Mouse (Mus musculus): Measurements from ENCODE around the gene Cadps. TPM values are rescaled to one million over a fixed set of nuclear protein-coding genes. Genes with fewer than 3 reads are reported as not detected.
A peak's percentile ranks its signal among the peaks of the same experiment; 100 is the strongest.

Cadps gene
- polyA plus RNA-seq, 1 experiment from 2014 or later = 2.3 TPM

DNA sequence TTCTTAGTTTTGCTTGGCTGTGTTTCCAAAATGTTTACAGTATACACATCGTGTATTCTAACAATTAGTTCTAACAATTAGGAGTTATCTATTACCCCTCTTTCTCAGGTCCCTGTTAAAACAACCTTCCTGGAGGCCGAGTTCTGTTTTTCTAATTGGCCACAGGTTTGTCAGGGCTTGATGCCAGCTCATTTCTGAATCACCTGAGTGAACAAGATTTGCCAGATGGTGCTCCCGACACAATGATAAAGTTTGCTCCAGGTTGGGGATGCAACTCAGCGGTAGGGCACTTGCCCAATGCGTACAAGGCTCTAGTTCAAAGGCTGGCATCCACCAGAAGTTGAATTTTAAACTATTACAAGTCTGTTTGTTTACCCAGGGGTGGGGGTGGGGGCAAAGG, 417.7 kb downstream of the Cadps start:
- no peak for ATAC-seq (ENCODE audit: insufficient read depth, low FRiP score)
- Histone ChIP-seq H3K27me3 (ENCODE audit: control insufficient read depth, insufficient read depth, low read length) (no peaks in the 10 kb centered on the region), H3K4me1 (ENCODE audit: control insufficient read depth, insufficient read depth, low read length) (no peaks in the 10 kb centered on the region), H3K9ac (ENCODE audit: low read length) (no peak overlapping the region), H3K4me3 (replicated peaks; ENCODE audit: low read length) (no peak overlapping the region), H3K4me2 (ENCODE audit: low read depth, low read length) (no peak overlapping the region), H3K27ac (ENCODE audit: low read length) (no peak overlapping the region), H3K36me3 (ENCODE audit: control insufficient read depth, insufficient read depth, low read length) (no peaks in the 10 kb centered on the region), H3K9me3 (replicated peaks; ENCODE audit: control insufficient read depth, low read length) (no peaks in the 10 kb centered on the region)
- 55% methylated on average over 5 of the region's 5 CpGs for WGBS

DNA sequence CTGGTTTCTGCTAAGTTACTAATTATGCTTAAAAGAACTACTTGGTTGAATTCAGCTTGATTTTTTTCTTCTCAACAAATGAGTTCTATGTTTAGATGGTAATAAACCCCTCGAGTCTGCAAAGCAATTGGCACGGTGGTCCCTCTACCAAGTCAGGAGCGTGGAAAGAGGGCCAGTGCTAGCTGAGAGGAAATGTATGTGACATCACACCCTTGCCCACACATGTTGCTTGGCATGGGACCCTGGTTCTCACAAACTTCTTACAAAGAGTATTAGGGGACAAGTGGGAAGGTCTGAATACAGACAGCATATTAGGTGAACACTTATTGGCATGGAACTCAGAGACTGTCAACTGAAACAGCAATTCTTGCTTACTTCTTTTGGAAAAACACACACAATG, 418.2 kb downstream of the Cadps start:
- no peaks in the 10 kb centered on the region for H3K36me3 ChIP-seq (ENCODE audit: control insufficient read depth, insufficient read depth, low read length)
- 84% methylated on average over 3 of the region's 3 CpGs for WGBS
- H3K4me1 ChIP-seq (ENCODE audit: control insufficient read depth, insufficient read depth, low read length) = no peaks in the 10 kb centered on the region
- H3K4me2 ChIP-seq (ENCODE audit: low read depth, low read length) = no peak overlapping the region
- no peaks in the 10 kb centered on the region for H3K27me3 ChIP-seq (ENCODE audit: control insufficient read depth, insufficient read depth, low read length)
- no peak for ATAC-seq (ENCODE audit: insufficient read depth, low FRiP score)
- no peaks in the 10 kb centered on the region for H3K9me3 ChIP-seq (replicated peaks; ENCODE audit: control insufficient read depth, low read length)
- H3K9ac ChIP-seq (ENCODE audit: low read length) = no peak overlapping the region
- no peak overlapping the region for H3K27ac ChIP-seq (ENCODE audit: low read length)
- H3K4me3 ChIP-seq (replicated peaks; ENCODE audit: low read length) = no peak overlapping the region

DNA sequence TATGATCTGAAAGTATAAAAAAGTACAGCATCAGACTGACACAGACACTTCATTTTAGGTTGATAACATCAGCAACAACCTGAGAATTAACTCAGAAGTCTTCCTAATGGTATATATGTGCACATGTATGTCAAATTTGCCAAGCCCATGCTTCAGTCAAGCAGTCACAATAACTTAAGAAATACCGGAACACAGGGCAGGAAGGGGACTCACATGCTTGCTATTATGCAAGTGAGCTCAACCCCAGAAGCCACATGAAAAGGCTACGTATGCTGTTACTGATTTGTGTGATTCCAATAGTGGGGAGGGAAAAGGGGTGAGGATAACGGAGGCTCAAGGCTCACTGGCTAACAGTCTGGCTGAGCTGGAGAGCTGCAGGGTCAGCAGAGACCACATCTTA, 418.8 kb downstream of the Cadps start:
- Histone ChIP-seq H3K4me2 (ENCODE audit: low read depth, low read length) (no peak overlapping the region), H3K27me3 (ENCODE audit: control insufficient read depth, insufficient read depth, low read length) (no peaks in the 10 kb centered on the region), H3K4me1 (ENCODE audit: control insufficient read depth, insufficient read depth, low read length) (no peaks in the 10 kb centered on the region), H3K4me3 (replicated peaks; ENCODE audit: low read length) (no peak overlapping the region), H3K9me3 (replicated peaks; ENCODE audit: control insufficient read depth, low read length) (no peaks in the 10 kb centered on the region), H3K27ac (ENCODE audit: low read length) (no peak overlapping the region), H3K36me3 (ENCODE audit: control insufficient read depth, insufficient read depth, low read length) (no peaks in the 10 kb centered on the region), H3K9ac (ENCODE audit: low read length) (no peak overlapping the region)
- WGBS = 71% methylated on average over 3 of the region's 3 CpGs
- ATAC-seq (ENCODE audit: insufficient read depth, low FRiP score) = no peak

DNA sequence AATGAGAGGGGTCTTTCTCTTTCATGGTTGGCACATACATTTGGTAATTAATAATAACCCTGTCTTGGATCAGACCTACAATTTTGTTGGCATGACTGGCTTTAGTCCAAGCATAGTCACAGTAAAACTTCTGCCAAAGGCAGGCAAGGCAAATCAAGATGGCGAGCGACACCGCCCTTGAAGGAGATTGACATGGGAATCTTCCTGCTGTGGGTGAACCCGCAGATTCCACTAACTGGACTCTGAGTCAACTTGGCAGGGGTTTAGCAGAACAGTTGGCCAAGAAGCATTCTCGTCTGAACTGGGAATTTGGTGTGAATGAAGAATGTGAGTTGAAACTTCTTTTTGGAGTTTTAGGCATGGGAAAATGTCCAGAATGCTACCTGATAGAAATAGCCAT, 422.8 kb downstream of the Cadps start:
- Histone ChIP-seq H3K4me1 (ENCODE audit: control insufficient read depth, insufficient read depth, low read length) (no peaks in the 10 kb centered on the region), H3K27ac (ENCODE audit: low read length) (no peak overlapping the region), H3K9me3 (replicated peaks; ENCODE audit: control insufficient read depth, low read length) (no peaks in the 10 kb centered on the region), H3K36me3 (ENCODE audit: control insufficient read depth, insufficient read depth, low read length) (no peaks in the 10 kb centered on the region), H3K27me3 (ENCODE audit: control insufficient read depth, insufficient read depth, low read length) (no peaks in the 10 kb centered on the region), H3K4me2 (ENCODE audit: low read depth, low read length) (no peak overlapping the region), H3K4me3 (replicated peaks; ENCODE audit: low read length) (no peak overlapping the region), H3K9ac (ENCODE audit: low read length) (no peak overlapping the region)
- no peak for ATAC-seq (ENCODE audit: insufficient read depth, low FRiP score)
- WGBS = 88% methylated on average over 5 of the region's 5 CpGs

DNA sequence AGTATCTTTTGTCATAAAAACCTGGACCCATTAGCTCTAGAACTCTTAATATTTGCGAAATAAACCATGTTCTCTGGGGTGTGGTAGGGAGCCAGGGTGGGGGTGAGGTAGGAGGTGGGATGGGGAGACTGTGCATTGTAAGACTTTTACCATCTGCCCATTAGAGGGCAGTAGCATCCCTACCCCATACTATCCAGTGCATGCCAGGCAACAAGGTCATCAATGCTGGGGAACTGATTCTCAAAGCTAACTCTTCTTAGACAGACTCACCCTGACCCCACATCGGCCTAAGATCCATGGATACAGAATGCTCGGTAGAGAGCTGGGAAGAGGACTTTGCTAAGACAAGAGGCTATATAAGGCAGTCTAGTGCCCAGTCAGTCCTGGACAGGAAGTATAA, 425.3 kb downstream of the Cadps start:
- H3K27me3 ChIP-seq (ENCODE audit: control insufficient read depth, insufficient read depth, low read length) = no peaks in the 10 kb centered on the region
- no peak overlapping the region for H3K9ac ChIP-seq (ENCODE audit: low read length)
- H3K27ac ChIP-seq (ENCODE audit: low read length) = no peak overlapping the region
- H3K4me3 ChIP-seq (replicated peaks; ENCODE audit: low read length) = no peak overlapping the region
- no peak overlapping the region for H3K4me2 ChIP-seq (ENCODE audit: low read depth, low read length)
- H3K9me3 ChIP-seq (replicated peaks; ENCODE audit: control insufficient read depth, low read length) = no peaks in the 10 kb centered on the region
- ATAC-seq (ENCODE audit: insufficient read depth, low FRiP score) = no peak
- WGBS = 81% methylated on average over 3 of the region's 3 CpGs
- H3K4me1 ChIP-seq (ENCODE audit: control insufficient read depth, insufficient read depth, low read length) = no peaks in the 10 kb centered on the region
- no peaks in the 10 kb centered on the region for H3K36me3 ChIP-seq (ENCODE audit: control insufficient read depth, insufficient read depth, low read length)

DNA sequence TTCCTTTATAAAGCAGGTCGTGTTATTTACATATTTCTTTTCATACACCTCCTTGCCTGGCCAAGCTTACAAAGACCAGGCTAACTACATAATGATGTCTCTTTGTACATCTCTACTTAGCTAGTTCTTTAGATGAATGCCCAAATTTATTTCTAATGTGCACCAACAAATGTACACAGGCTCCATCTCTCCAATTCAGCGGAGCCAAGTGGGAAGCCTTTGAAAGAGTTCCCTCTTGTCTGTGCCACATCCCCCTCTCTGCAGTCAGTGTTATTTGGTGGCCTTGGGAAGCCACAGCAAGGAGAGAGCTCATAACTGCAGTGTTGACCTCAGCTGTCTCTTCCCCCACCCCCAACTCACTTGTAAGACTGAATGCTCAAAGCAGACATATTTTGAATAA, 428.6 kb downstream of the Cadps start:
- 59% methylated on average over 2 of the region's 2 CpGs for WGBS
- H3K9ac ChIP-seq (ENCODE audit: low read length) = no peak overlapping the region
- no peaks in the 10 kb centered on the region for H3K27me3 ChIP-seq (ENCODE audit: control insufficient read depth, insufficient read depth, low read length)
- no peak overlapping the region for H3K27ac ChIP-seq (ENCODE audit: low read length)
- H3K4me2 ChIP-seq (ENCODE audit: low read depth, low read length) = no peak overlapping the region
- no peaks in the 10 kb centered on the region for H3K4me1 ChIP-seq (ENCODE audit: control insufficient read depth, insufficient read depth, low read length)
- no peaks in the 10 kb centered on the region for H3K36me3 ChIP-seq (ENCODE audit: control insufficient read depth, insufficient read depth, low read length)
- no peak overlapping the region for H3K4me3 ChIP-seq (replicated peaks; ENCODE audit: low read length)
- H3K9me3 ChIP-seq (replicated peaks; ENCODE audit: control insufficient read depth, low read length) = no peaks in the 10 kb centered on the region
- no peak for ATAC-seq (ENCODE audit: insufficient read depth, low FRiP score)

DNA sequence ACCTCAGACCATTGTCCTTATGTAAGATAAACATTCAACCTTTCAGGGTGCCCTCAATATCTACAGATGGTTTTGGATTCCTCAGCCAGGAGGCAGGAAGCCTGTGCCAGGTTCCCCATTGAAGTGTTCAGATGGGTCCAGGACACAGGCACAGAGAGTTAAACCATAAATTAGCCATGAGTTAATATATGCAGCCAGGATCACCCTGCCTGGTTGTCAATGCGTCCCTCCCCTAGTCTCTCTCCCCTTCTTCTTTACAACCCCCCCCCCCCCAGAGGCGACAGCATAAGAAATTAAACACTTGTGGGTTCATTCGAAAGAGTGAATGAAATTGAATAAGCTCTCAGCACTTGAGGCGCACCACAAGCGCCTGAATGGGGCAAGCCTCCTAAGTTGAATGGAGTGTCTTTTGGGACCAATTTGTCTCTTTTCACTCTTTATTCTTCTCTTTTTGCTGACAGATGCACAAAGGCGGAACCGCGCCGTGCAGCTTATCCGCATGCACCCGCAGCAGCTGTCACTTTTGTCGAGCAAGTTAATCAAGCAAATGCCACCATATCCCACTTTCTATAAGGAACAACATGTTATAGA, 429.5 kb downstream of the Cadps start:
- no peak for ATAC-seq (ENCODE audit: insufficient read depth, low FRiP score)
- Histone ChIP-seq H3K27ac (ENCODE audit: low read length) (no peak overlapping the region), H3K9ac (ENCODE audit: low read length) (no peak overlapping the region), H3K36me3 (ENCODE audit: control insufficient read depth, insufficient read depth, low read length) (no peaks in the 10 kb centered on the region), H3K27me3 (ENCODE audit: control insufficient read depth, insufficient read depth, low read length) (no peaks in the 10 kb centered on the region), H3K4me3 (replicated peaks; ENCODE audit: low read length) (no peak overlapping the region), H3K4me2 (ENCODE audit: low read depth, low read length) (no peak overlapping the region), H3K4me1 (ENCODE audit: control insufficient read depth, insufficient read depth, low read length) (no peaks in the 10 kb centered on the region), H3K9me3 (replicated peaks; ENCODE audit: control insufficient read depth, low read length) (no peaks in the 10 kb centered on the region)
- 58% methylated on average over 12 of the region's 12 CpGs for WGBS

DNA sequence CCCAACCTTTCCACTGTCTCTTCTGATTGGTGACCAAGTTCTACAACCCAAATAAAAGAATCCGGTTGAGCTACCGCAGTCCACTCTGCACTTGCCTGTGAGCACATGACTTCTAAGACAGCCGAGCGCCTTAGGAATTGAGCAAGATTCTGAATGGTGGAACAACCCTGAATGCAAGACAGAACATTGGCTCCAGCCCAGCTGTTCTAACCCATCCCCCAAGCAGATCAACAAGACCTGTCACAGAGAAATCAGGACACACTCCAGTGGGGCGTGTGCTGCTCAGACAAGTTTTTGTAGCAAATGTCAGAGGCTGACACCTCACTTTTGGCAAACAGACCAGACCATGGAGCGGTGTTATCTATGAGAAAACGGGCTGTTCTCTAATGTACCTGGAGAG, 431.7 kb downstream of the Cadps start:
- Histone ChIP-seq H3K27ac (ENCODE audit: low read length) (no peak overlapping the region), H3K27me3 (ENCODE audit: control insufficient read depth, insufficient read depth, low read length) (no peaks in the 10 kb centered on the region), H3K36me3 (ENCODE audit: control insufficient read depth, insufficient read depth, low read length) (no peaks in the 10 kb centered on the region), H3K9me3 (replicated peaks; ENCODE audit: control insufficient read depth, low read length) (no peaks in the 10 kb centered on the region), H3K9ac (ENCODE audit: low read length) (no peak overlapping the region), H3K4me1 (ENCODE audit: control insufficient read depth, insufficient read depth, low read length) (no peaks in the 10 kb centered on the region), H3K4me3 (replicated peaks; ENCODE audit: low read length) (no peak overlapping the region), H3K4me2 (ENCODE audit: low read depth, low read length) (no peak overlapping the region)
- peak; percentile 47; the same call in 1 of the 2 replicates for ATAC-seq (ENCODE audit: insufficient read depth, low FRiP score)
- WGBS = 60% methylated on average over 7 of the region's 7 CpGs

DNA sequence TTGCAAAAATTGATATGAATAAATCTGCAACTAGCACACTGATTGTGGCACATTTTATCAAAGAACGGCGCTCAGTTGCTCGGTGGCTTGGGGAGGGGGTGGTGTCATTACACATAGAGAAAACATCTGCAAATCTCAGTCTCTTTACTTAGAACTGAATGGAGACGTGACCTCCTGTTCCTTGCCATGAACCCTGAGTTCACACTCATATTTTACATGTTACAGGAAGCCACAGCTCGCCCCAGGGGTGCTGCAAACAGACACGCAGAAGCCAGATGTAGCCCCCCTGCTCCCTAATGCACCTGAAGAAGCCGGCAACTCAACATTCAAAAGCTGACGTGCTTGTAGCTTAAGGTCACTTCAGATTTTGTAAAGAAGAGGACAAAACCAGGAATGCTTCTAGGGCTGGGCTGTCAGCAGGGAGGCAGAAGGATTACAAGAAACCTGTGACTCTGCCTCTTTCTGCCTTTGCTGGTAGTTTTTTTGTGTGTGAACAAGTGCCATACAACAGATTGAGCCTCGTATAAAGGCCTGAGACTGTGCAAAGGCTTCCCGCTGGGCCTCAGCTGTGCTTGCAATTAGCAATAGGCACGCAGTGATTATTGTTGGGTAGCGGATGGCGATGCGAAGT, 434.0 kb downstream of the Cadps start:
- 46% methylated on average over 14 of the region's 14 CpGs for WGBS
- no peaks in the 10 kb centered on the region for H3K36me3 ChIP-seq (ENCODE audit: control insufficient read depth, insufficient read depth, low read length)
- no peak overlapping the region for H3K4me2 ChIP-seq (ENCODE audit: low read depth, low read length)
- H3K4me1 ChIP-seq (ENCODE audit: control insufficient read depth, insufficient read depth, low read length) = no peaks in the 10 kb centered on the region
- no peaks in the 10 kb centered on the region for H3K9me3 ChIP-seq (replicated peaks; ENCODE audit: control insufficient read depth, low read length)
- no peak overlapping the region for H3K9ac ChIP-seq (ENCODE audit: low read length)
- no peak for ATAC-seq (ENCODE audit: insufficient read depth, low FRiP score)
- H3K4me3 ChIP-seq (replicated peaks; ENCODE audit: low read length) = no peak overlapping the region
- H3K27ac ChIP-seq (ENCODE audit: low read length) = no peak overlapping the region
- no peaks in the 10 kb centered on the region for H3K27me3 ChIP-seq (ENCODE audit: control insufficient read depth, insufficient read depth, low read length)
